Mouse (Mus musculus) limb, embryonic 14.5 days (tissue): ENCODE results near the gene Nln. TPM values are rescaled to one million over a fixed set of nuclear protein-coding genes. Genes with fewer than 3 reads are reported as not detected.

Experiments used
- ATAC-seq: fragments of 200-750 bp; cut with Nextera tagmentation; 2 replicates; pipeline ENCODE4 v1.8.0; 2017; ENCODE audit warnings: low read depth, moderate number of reproducible peaks, moderate TSS enrichment; ENCODE audit not compliant: low FRiP score
- DNase-seq: peaks from one replicate; pipeline ENCODE4 v3.0.0-alpha.2; 2015; ENCODE audit warnings: low spot score
- H3K27ac ChIP-seq: fragments of 300-500 bp; sonication (generic); replicated peaks from 2 replicates; pipeline ENCODE4 v1.5.1; 2014; ENCODE audit warnings: low read depth, mild to moderate bottlenecking, low read length, moderate library complexity, mixed read lengths
- H3K27me3 ChIP-seq: fragments of 300-500 bp; sonication (generic); 2 replicates; pipeline ENCODE4 v1.6.1; 2014; ENCODE audit warnings: low read length, mixed read lengths; ENCODE audit not compliant: control insufficient read depth, insufficient read depth
- H3K36me3 ChIP-seq: fragments of 300-500 bp; sonication (generic); 2 replicates; pipeline ENCODE4 v1.6.1; 2014; ENCODE audit warnings: mild to moderate bottlenecking, low read length, moderate library complexity, mixed read lengths; ENCODE audit not compliant: control insufficient read depth, insufficient read depth
- H3K4me1 ChIP-seq: fragments of 300-500 bp; sonication (generic); 2 replicates; pipeline ENCODE4 v1.6.1; 2014; ENCODE audit warnings: antibody characterized with exemption, low read length, mixed read lengths; ENCODE audit not compliant: control insufficient read depth, insufficient read depth
- H3K4me2 ChIP-seq: fragments of 300-500 bp; sonication (generic); replicated peaks from 2 replicates; pipeline ENCODE4 v1.6.1; 2014; ENCODE audit warnings: low read depth, mild to moderate bottlenecking, low read length, moderate library complexity; ENCODE audit not compliant: severe bottlenecking
- H3K4me3 ChIP-seq: fragments of 300-500 bp; sonication (generic); replicated peaks from 2 replicates; pipeline ENCODE4 v1.5.1; 2014; ENCODE audit warnings: low read length
- H3K9ac ChIP-seq: fragments of 300-500 bp; sonication (generic); 2 replicates; pipeline ENCODE4 v1.6.1; 2014; ENCODE audit warnings: mild to moderate bottlenecking, low read depth, low read length, moderate library complexity; ENCODE audit not compliant: severe bottlenecking
- H3K9me3 ChIP-seq: fragments of 300-500 bp; sonication (generic); 2 replicates; pipeline ENCODE4 v1.6.1; 2016; ENCODE audit warnings: low read length; ENCODE audit not compliant: control insufficient read depth
- POLR2A ChIP-seq: fragments of 200-500 bp; IDR thresholded peaks from 2 replicates; pipeline ENCODE4 v1.8.0; 2012; ENCODE audit warnings: inconsistent platforms, mild to moderate bottlenecking, moderate library complexity, borderline replicate concordance; ENCODE audit not compliant: insufficient read depth, insufficient read length; ENCODE audit errors: extremely low read depth
- WGBS: fragments of 180-500 bp; shearing (Covaris S2); extraction: QIAGEN DNeasy Blood & Tissue Kit; methylation state at CpG from one replicate; pipeline ENCODE4 v1.1.7; 2014; 5-methylcytosine and 5-hydroxymethylcytosine counted together
- polyA plus RNA-seq, 2 experiments: library from polyadenylated mRNA; depleted of rRNA in 1 of 2; stranded (reverse) in 1 of 2; unstranded in 1 of 2; fragments of >200 nt; fragmentation: Nextera tagmentation in 1 of 2; extraction: Ambion mirVana in 1 of 2; gene quantifications; 2 replicates each; pipeline versions ENCODE4 v1.2.1 to v1.2.3; 2012 to 2014

Nln gene
- polyA plus RNA-seq, 2 experiments: 9.8 to 16.6 TPM

DNA sequence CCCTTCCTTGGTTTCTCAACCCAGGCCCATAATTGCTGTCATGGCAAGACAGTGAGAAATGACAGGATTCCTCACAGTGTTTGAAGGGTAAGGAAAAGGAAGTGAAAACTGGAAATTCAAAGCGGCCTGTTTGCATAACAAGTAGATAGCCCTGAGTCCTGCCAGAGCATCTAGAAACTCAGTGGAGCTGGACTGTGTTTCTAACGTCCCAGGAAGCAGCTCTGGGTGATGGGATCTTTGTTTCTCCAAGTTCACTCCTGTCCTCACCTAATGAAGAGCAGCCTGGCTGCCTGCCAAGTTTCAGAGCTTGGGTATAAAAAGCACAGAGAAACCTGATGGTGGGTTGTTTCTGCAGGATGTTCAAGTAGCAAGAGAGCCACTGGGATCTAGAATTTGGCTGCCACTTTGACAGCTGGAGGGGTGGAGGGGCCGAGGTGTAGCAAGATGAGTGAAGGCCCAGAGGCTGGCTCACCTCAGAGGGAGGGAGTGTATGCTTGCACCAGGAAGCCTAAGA is 76.7 kb downstream of the Nln start:
- H3K9ac ChIP-seq: no peak overlapping the region
- H3K4me1 ChIP-seq: peaks cover 49% of the 10 kb centered on the region
- H3K4me3 ChIP-seq: no peak overlapping the region
- H3K27me3 ChIP-seq: no peaks in the 10 kb centered on the region
- ATAC-seq (no peak), DNase-seq (peak; percentile 53)
- H3K36me3 ChIP-seq: no peaks in the 10 kb centered on the region; the same call in 1 of the 2 replicates
- H3K4me2 ChIP-seq: no peak overlapping the region
- H3K27ac ChIP-seq: 0 out of 2 replicates have a peak overlapping the region, but pooled peaks have one; percentile 55
- TF ChIP-seq POLR2A: no peak
- WGBS: 42% methylated on average over 3 of the region's 3 CpGs
- no peaks in the 10 kb centered on the region for H3K9me3 ChIP-seq

DNA sequence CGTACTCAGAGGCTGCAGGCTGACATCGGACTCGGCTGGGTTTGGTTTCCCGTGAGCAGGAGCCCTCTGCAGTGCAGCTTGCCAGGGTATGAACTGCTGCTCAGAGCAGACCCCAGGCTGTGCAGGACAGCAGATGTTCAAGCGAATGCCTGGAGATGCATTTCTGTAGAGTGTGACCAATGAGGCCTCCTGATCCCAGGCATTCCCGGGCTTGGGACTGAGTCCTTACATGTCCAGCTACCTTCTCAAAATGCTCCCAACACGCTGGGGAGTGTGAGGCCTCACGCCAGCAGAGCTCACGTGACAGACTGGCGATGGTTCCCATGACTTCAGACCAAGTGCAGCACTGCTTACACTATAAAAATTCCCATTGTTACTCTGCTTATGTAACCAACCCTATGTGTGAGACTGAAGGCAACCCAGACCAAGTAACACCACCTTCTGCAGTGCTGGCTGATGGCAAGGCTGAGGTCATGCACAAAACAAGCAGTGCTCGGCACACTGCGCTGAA is 77.5 kb downstream of the Nln start:
- DNase-seq: peak; percentile 29
- no peak overlapping the region for H3K4me2 ChIP-seq
- ATAC-seq: peak; percentile 88
- no peak for TF ChIP-seq POLR2A
- no peaks in the 10 kb centered on the region for H3K9me3 ChIP-seq
- peak overlapping the region; percentile 55; the same call in 1 of the 2 replicates for H3K27ac ChIP-seq
- H3K36me3 ChIP-seq: no peaks in the 10 kb centered on the region; the same call in 1 of the 2 replicates
- 54% methylated on average over 12 of the region's 12 CpGs for WGBS
- peaks cover 43% of the 10 kb centered on the region for H3K4me1 ChIP-seq
- no peak overlapping the region for H3K4me3 ChIP-seq
- no peaks in the 10 kb centered on the region for H3K27me3 ChIP-seq
- H3K9ac ChIP-seq: no peak overlapping the region

DNA sequence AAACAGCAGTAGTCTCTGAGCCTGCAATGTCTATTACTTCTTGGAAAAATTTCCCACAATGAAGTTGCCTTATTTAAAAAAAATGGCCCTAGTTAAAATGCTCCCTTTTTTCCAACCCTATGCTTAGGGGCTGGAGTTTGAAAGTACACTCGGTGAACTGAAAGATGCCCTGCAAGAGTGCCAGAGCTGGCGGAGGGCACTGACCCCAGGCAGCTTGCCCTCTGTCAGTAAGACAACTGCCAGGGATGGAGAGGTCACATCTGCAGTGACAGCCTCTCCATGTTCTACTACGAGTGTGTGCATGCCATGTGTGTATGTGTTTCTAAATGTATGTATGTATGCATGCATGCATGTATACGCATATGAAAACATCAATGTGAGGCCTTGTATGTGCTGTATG is 78.5 kb downstream of the Nln start:
- Histone ChIP-seq H3K4me3 (no peak overlapping the region), H3K9me3 (no peaks in the 10 kb centered on the region), H3K9ac (no peak overlapping the region), H3K4me1 (peaks cover 41% of the 10 kb centered on the region), H3K4me2 (no peak overlapping the region), H3K27ac (no peak overlapping the region), H3K27me3 (no peaks in the 10 kb centered on the region), H3K36me3 (no peaks in the 10 kb centered on the region; the same call in 1 of the 2 replicates)
- no peak for TF ChIP-seq POLR2A
- ATAC-seq (no peak), DNase-seq (no peak)
- 88% methylated on average over 4 of the region's 4 CpGs for WGBS

- ATAC-seq (no peak), DNase-seq (no peak)
- Histone ChIP-seq H3K27me3 (no peaks in the 10 kb centered on the region), H3K27ac (no peak overlapping the region), H3K36me3 (no peaks in the 10 kb centered on the region; the same call in 1 of the 2 replicates), H3K9me3 (no peaks in the 10 kb centered on the region), H3K4me1 (peaks cover 37% of the 10 kb centered on the region), H3K4me2 (no peak overlapping the region), H3K9ac (no peak overlapping the region), H3K4me3 (no peak overlapping the region)
- no peak for TF ChIP-seq POLR2A
These were observed 79.9 kb downstream of the Nln start for GRCm38 (mm10) chr13:104029511-104029910.

DNA sequence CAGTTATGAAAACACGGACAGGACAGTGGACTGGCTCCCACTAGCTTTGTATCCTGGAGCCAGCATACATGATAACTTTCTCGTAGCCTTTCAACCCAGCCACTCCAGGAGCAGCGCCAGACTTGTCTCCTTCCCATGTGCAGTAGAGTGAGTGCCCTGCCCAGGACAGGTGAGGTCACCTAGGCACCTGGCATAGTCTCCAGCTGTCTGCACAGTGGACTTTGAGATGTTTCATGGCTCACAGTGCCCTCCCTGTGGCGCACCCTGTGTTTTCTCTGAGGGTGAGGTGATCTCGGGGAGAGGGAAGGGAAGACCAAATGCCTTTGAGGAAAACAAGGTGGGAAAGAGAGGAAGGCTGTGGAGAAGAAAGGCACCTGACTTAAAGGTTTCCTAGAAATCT is 80.3 kb downstream of the Nln start:
- H3K9ac ChIP-seq: no peak overlapping the region
- no peaks in the 10 kb centered on the region for H3K27me3 ChIP-seq
- no peak overlapping the region for H3K27ac ChIP-seq
- no peak for ATAC-seq
- H3K4me1 ChIP-seq: peaks cover 35% of the 10 kb centered on the region
- H3K4me2 ChIP-seq: no peak overlapping the region
- no peaks in the 10 kb centered on the region; the same call in 1 of the 2 replicates for H3K36me3 ChIP-seq
- TF ChIP-seq POLR2A: no peak
- WGBS: 92% methylated on average over 5 of the region's 5 CpGs
- DNase-seq: no peak
- H3K9me3 ChIP-seq: no peaks in the 10 kb centered on the region
- no peak overlapping the region for H3K4me3 ChIP-seq
